Mouse (Mus musculus) MEL (cell line): ENCODE data around the gene Afm. TPM values are rescaled to one million over a fixed set of nuclear protein-coding genes. Genes with fewer than 3 reads are reported as not detected.
A peak's percentile ranks its signal among the peaks of the same experiment; 100 is the strongest.

ENCODE experiments used
- DNase-seq: peaks from one replicate; pipeline ENCODE4 v3.0.0; 2011; ENCODE audit warnings: low read depth, low spot score
- H3K27ac ChIP-seq: 2 replicates; pipeline ENCODE4 v1.5.1; 2012; ENCODE audit warnings: low read depth, mild to moderate bottlenecking, control low read depth, low read length, moderate library complexity; ENCODE audit not compliant: control insufficient read depth
- H3K27me3 ChIP-seq, 2 experiments: fragments of 150-350 bp in 1 of 2; sonication (generic) in 1 of 2; 2 replicates each; pipeline ENCODE4 v1.6.1; 2012; ENCODE audit warnings: low read length in 2 of 2, mild to moderate bottlenecking in 2 of 2, improper control_type of control experiment in 1 of 2, moderate library complexity in 1 of 2; ENCODE audit not compliant: insufficient read depth in 2 of 2, control insufficient read depth in 1 of 2
- H3K36me3 ChIP-seq, 2 experiments: 2 replicates each; pipeline ENCODE4 v1.6.1; 2012 to 2014; ENCODE audit warnings: low read length in 2 of 2, improper control_type of control experiment in 1 of 2, inconsistent platforms in 1 of 2, mild to moderate bottlenecking in 1 of 2; ENCODE audit not compliant: insufficient read depth in 2 of 2, control insufficient read depth in 1 of 2
- H3K4me1 ChIP-seq, 2 experiments: fragments of 150-350 bp in 1 of 2; sonication (generic) in 1 of 2; 2 replicates each; pipeline ENCODE4 v1.6.1; 2012; ENCODE audit warnings: low read length in 2 of 2, improper control_type of control experiment in 1 of 2, mild to moderate bottlenecking in 1 of 2; ENCODE audit not compliant: insufficient read depth in 2 of 2, control insufficient read depth in 1 of 2
- H3K4me3 ChIP-seq, 2 experiments: fragments of 150-350 bp in 1 of 2; sonication (generic) in 1 of 2; 2 replicates each; pipeline ENCODE4 v1.5.1; 2012; ENCODE audit warnings: low read depth in 2 of 2, low read length in 2 of 2, mild to moderate bottlenecking in 2 of 2, moderate library complexity in 2 of 2, control low read depth in 1 of 2, improper control_type of control experiment in 1 of 2; ENCODE audit not compliant: control insufficient read depth in 1 of 2, insufficient read depth in 1 of 2
- H3K79me2 ChIP-seq: 2 replicates; pipeline ENCODE4 v1.6.1; 2012; ENCODE audit warnings: mild to moderate bottlenecking, low read length, moderate library complexity; ENCODE audit not compliant: control insufficient read depth, poor library complexity, insufficient read depth
- H3K9ac ChIP-seq: 2 replicates; pipeline ENCODE4 v1.6.1; 2012; ENCODE audit warnings: low read depth, mild to moderate bottlenecking, control low read depth, low read length, moderate library complexity; ENCODE audit not compliant: control insufficient read depth, poor library complexity, severe bottlenecking
- H3K9me3 ChIP-seq: fragments of 150-350 bp; sonication (generic); replicated peaks from 2 replicates; pipeline ENCODE4 v1.6.1; 2012; ENCODE audit warnings: mild to moderate bottlenecking, low read length, improper control_type of control experiment, moderate library complexity; ENCODE audit not compliant: insufficient read depth
- CHD1 ChIP-seq: IDR thresholded peaks from 2 replicates; pipeline ENCODE4 v1.6.1; 2012; ENCODE audit warnings: low read depth, mild to moderate bottlenecking, inconsistent platforms, low read length, improper control_type of control experiment
- CHD2 ChIP-seq: IDR thresholded peaks from 2 replicates; pipeline ENCODE4 v1.6.1; 2011; ENCODE audit warnings: low read length, improper control_type of control experiment
- CTCF ChIP-seq, 3 experiments: IDR thresholded peaks in 2 of 3; conservative IDR thresholded peaks in 1 of 3; 2 replicates each; pipeline ENCODE4 v1.5.1; 2011 to 2012; ENCODE audit warnings: low read length in 3 of 3, low read depth in 2 of 3, mild to moderate bottlenecking in 2 of 3, improper control_type of control experiment in 1 of 3, inconsistent platforms in 1 of 3, mixed read lengths in 1 of 3, moderate library complexity in 1 of 3; ENCODE audit not compliant: control insufficient read depth in 1 of 3, insufficient read depth in 1 of 3, poor library complexity in 1 of 3, severe bottlenecking in 1 of 3
- E2F4 ChIP-seq: IDR thresholded peaks from 2 replicates; pipeline ENCODE4 v1.6.1; 2011; ENCODE audit warnings: low read depth, low read length, improper control_type of control experiment, borderline replicate concordance
- ELF1 ChIP-seq: IDR thresholded peaks from 2 replicates; pipeline ENCODE4 v1.6.1; 2014; ENCODE audit warnings: low read depth, mild to moderate bottlenecking, inconsistent platforms, low read length, improper control_type of control experiment, moderate library complexity
- ETS1 ChIP-seq: IDR thresholded peaks from 2 replicates; pipeline ENCODE4 v1.6.1; 2012; ENCODE audit warnings: low read depth, mild to moderate bottlenecking, inconsistent platforms, low read length, improper control_type of control experiment, moderate library complexity
- GATA1 ChIP-seq: IDR thresholded peaks from 2 replicates; pipeline ENCODE4 v1.6.1; 2011; ENCODE audit warnings: low read depth, low read length, improper control_type of control experiment
- JUND ChIP-seq: IDR thresholded peaks from 2 replicates; pipeline ENCODE4 v1.6.1; 2011; ENCODE audit warnings: low read depth, mild to moderate bottlenecking, improper control_type of control experiment, low read length
- KAT2A ChIP-seq: conservative IDR thresholded peaks from 2 replicates; pipeline ENCODE4 v1.6.1; 2012; ENCODE audit warnings: low read depth, low read length, improper control_type of control experiment, inconsistent platforms
- MAZ ChIP-seq: IDR thresholded peaks from 2 replicates; pipeline ENCODE4 v1.6.1; 2012; ENCODE audit warnings: low read depth, mild to moderate bottlenecking, inconsistent platforms, low read length, improper control_type of control experiment
- MEF2A ChIP-seq: IDR thresholded peaks from 2 replicates; pipeline ENCODE4 v1.6.1; 2014; ENCODE audit warnings: low read depth, mild to moderate bottlenecking, inconsistent platforms, low read length, improper control_type of control experiment; ENCODE audit not compliant: poor library complexity, insufficient replicate concordance, severe bottlenecking; ENCODE audit errors: extremely low read depth
- MYC ChIP-seq: IDR thresholded peaks from 2 replicates; pipeline ENCODE4 v1.6.1; 2011; ENCODE audit warnings: low read depth, mild to moderate bottlenecking, low read length, improper control_type of control experiment, moderate library complexity
- NELFE ChIP-seq: IDR thresholded peaks from 2 replicates; pipeline ENCODE4 v1.6.1; 2011; ENCODE audit warnings: low read depth, low read length, improper control_type of control experiment
- NRF1 ChIP-seq: IDR thresholded peaks from 2 replicates; pipeline ENCODE4 v1.6.1; 2014; ENCODE audit warnings: low read depth, mild to moderate bottlenecking, inconsistent platforms, low read length, improper control_type of control experiment, moderate library complexity; ENCODE audit not compliant: poor library complexity, insufficient read depth, severe bottlenecking
- POLR2AphosphoS5 ChIP-seq: IDR thresholded peaks from 2 replicates; pipeline ENCODE4 v1.6.1; 2012; ENCODE audit warnings: low read depth, borderline replicate concordance, mild to moderate bottlenecking, inconsistent platforms, low read length, moderate library complexity, mixed read lengths
- RAD21 ChIP-seq: IDR thresholded peaks from 2 replicates; pipeline ENCODE4 v1.6.1; 2011; ENCODE audit warnings: mild to moderate bottlenecking, low read depth, low read length, improper control_type of control experiment
- SMC3 ChIP-seq: IDR thresholded peaks from 2 replicates; pipeline ENCODE4 v1.6.1; 2011; ENCODE audit warnings: low read depth, low read length, improper control_type of control experiment
- TCF12 ChIP-seq: IDR thresholded peaks from 2 replicates; pipeline ENCODE4 v1.6.1; 2014; ENCODE audit warnings: low read depth, mild to moderate bottlenecking, inconsistent platforms, low read length, improper control_type of control experiment, moderate library complexity
- UBTF ChIP-seq: IDR thresholded peaks from 2 replicates; pipeline ENCODE4 v1.6.1; 2012; ENCODE audit warnings: low read depth, mild to moderate bottlenecking, inconsistent platforms, low read length, improper control_type of control experiment, moderate library complexity, borderline replicate concordance; ENCODE audit not compliant: insufficient read depth
- USF1 ChIP-seq: IDR thresholded peaks from 2 replicates; pipeline ENCODE4 v1.6.1; 2014; ENCODE audit warnings: low read depth, mild to moderate bottlenecking, inconsistent platforms, low read length, improper control_type of control experiment, moderate library complexity
- USF2 ChIP-seq, 2 experiments: IDR thresholded peaks; 2 replicates each; pipeline ENCODE4 v1.6.1; 2011 to 2012; ENCODE audit warnings: improper control_type of control experiment in 2 of 2, low read length in 2 of 2, borderline replicate concordance in 1 of 2, inconsistent platforms in 1 of 2, low read depth in 1 of 2, mild to moderate bottlenecking in 1 of 2; ENCODE audit not compliant: insufficient read depth in 1 of 2
- ZC3H11A ChIP-seq: IDR thresholded peaks from 2 replicates; pipeline ENCODE4 v1.6.1; 2012; ENCODE audit warnings: low read depth, mild to moderate bottlenecking, inconsistent platforms, low read length, improper control_type of control experiment
- ZKSCAN1 ChIP-seq: IDR thresholded peaks from 2 replicates; pipeline ENCODE4 v1.6.1; 2012; ENCODE audit warnings: low read depth, mild to moderate bottlenecking, inconsistent platforms, low read length, improper control_type of control experiment, moderate library complexity
- polyA plus RNA-seq, 2 experiments: library from polyadenylated mRNA; stranded (reverse) in 1 of 2; unstranded in 1 of 2; fragments of >175 nt in 1 of 2; fragments of >200 nt in 1 of 2; gene quantifications; 2 replicates each; pipeline versions ENCODE4 v1.2.1 to v1.2.4; 2012; ENCODE audit warnings: low replicate concordance in 2 of 2, low read depth in 1 of 2; ENCODE audit not compliant: insufficient read length in 2 of 2, insufficient read depth in 1 of 2, missing spikeins in 1 of 2
- total RNA-seq: library from RNA; depleted of rRNA; stranded (reverse); fragments of 300-350 nt; gene quantifications from 2 replicates; pipeline ENCODE4 v1.2.3, GENCODE M21; 2012

Afm gene
- total and polyA plus RNA-seq, 3 experiments: not detected

GRCm38 (mm10) chr5:90499509-90499908, 19.2 kb upstream of the Afm start:
- Histone ChIP-seq H3K4me1 (no peaks in the 10 kb centered on the region), H3K9ac (no peak overlapping the region), H3K27ac (no peak overlapping the region), H3K4me3 (no peak overlapping the region), H3K9me3 (no peaks in the 10 kb centered on the region), H3K27me3 (peaks cover 7 to 9% of the 10 kb centered on the region in 2 experiments), H3K79me2 (no peaks in the 10 kb centered on the region), H3K36me3 (no peaks in the 10 kb centered on the region)
- DNase-seq: no peak
- TF ChIP-seq USF1 (no peak), TCF12 (no peak), CHD2 (no peak), UBTF (no peak), NELFE (no peak), MEF2A (no peak), GATA1 (no peak), MYC (no peak), POLR2AphosphoS5 (no peak), KAT2A (no peak), ZKSCAN1 (no peak), E2F4 (no peak), MAZ (no peak), ELF1 (no peak), USF2 (IDR thresholded peaks at IDR 0.05; ENCODE audit: borderline replicate concordance in 1 of 2, insufficient read depth in 1 of 2, low read depth in 1 of 2, low read length in 2 of 2) (no peak), ETS1 (no peak), NRF1 (no peak), ZC3H11A (no peak), JUND (no peak)

GRCm38 (mm10) chr5:90500714-90501113, 18.0 kb upstream of the Afm start:
- peaks cover 7 to 9% of the 10 kb centered on the region in 2 experiments for H3K27me3 ChIP-seq
- no peak overlapping the region for H3K27ac ChIP-seq
- H3K9ac ChIP-seq: no peak overlapping the region
- H3K4me3 ChIP-seq: no peak overlapping the region
- H3K36me3 ChIP-seq: no peaks in the 10 kb centered on the region
- peak; percentile 57; the same call in 1 of the 2 replicates for TF ChIP-seq ZC3H11A
- peak; percentile 68 for TF ChIP-seq RAD21
- no peak for TF ChIP-seq CHD1
- TF ChIP-seq MYC: 0 out of 2 replicates have a peak, but pooled peaks have one; percentile 55
- peak; percentile 93 for TF ChIP-seq SMC3
- peak; percentile 83 to 89 (median 89) for TF ChIP-seq CTCF (IDR thresholded peaks at IDR 0.05 in 2 of 3, conservative IDR thresholded peaks at IDR 0.05 in 1 of 3; ENCODE audit: control insufficient read depth in 1 of 3, insufficient read depth in 1 of 3, low read depth in 2 of 3, low read length in 3 of 3, poor library complexity in 1 of 3, severe bottlenecking in 1 of 3)
- no peak for TF ChIP-seq CHD2
- TF ChIP-seq, all 39 proteins: peak for 5
- DNase-seq: peak; percentile 72
- Histone ChIP-seq H3K9me3 (no peaks in the 10 kb centered on the region), H3K79me2 (no peaks in the 10 kb centered on the region), H3K4me1 (no peaks in the 10 kb centered on the region)
